In genomic region chr7:109616034-109616979, GRCm38 (mm10) we compare ENCODE assay signal across 7 mouse cellular contexts.
A peak's percentile ranks its signal among the peaks of the same experiment; 100 is the strongest.
DNase-seq lines count a peak whose midpoint lies in the region; ATAC-seq and TF ChIP-seq lines count a peak whose summit lies in the region.

No protein-coding gene starts in this region.

- peak overlapping the region; percentile 36 for H3K9ac ChIP-seq in embryonic facial prominence, embryonic 14.5 days (ENCODE audit: low read depth, low read length)
- peak overlapping the region; percentile 72 for H3K9ac ChIP-seq in heart, adult 2 months (ENCODE audit: low read depth, low read length)
- H3K9ac ChIP-seq in midbrain, embryonic 11.5 days (ENCODE audit: low read length): peak overlapping the region; percentile 62

- WGBS in embryonic facial prominence, embryonic 14.5 days: 3% methylated on average over 25 of the region's 25 CpGs
- WGBS in heart, adult 2 months: 3% methylated on average over 25 of the region's 25 CpGs
- 4% methylated on average over 25 of the region's 25 CpGs for WGBS in limb, embryonic 10.5 days
- 1% methylated on average over 25 of the region's 25 CpGs for WGBS in midbrain, embryonic 11.5 days
- WGBS in small intestine, adult 2 months: 3% methylated on average over 25 of the region's 25 CpGs

- peak overlapping the region; percentile 91 for H3K27ac ChIP-seq in brown adipose tissue, adult 24 weeks (replicated peaks; ENCODE audit: low read depth, low read length)
- peak overlapping the region; percentile 88 for H3K27ac ChIP-seq in embryonic facial prominence, embryonic 14.5 days (replicated peaks; ENCODE audit: low read depth, low read length)
- peak overlapping the region; percentile 97 for H3K27ac ChIP-seq in heart, adult 2 months
- H3K27ac ChIP-seq in limb, embryonic 10.5 days: peak overlapping the region; percentile 78
- H3K27ac ChIP-seq in midbrain, embryonic 11.5 days (ENCODE audit: low read depth, low read length): peak overlapping the region; percentile 84
- H3K27ac ChIP-seq in small intestine, adult 2 months (ENCODE audit: insufficient read depth, low read depth, low read length): peak overlapping the region; percentile 77

- H3K27me3 ChIP-seq in embryonic facial prominence, embryonic 14.5 days (replicated peaks; ENCODE audit: control insufficient read depth, insufficient read depth, low read length): no peaks in the 10 kb centered on the region
- H3K27me3 ChIP-seq in heart, adult 2 months (ENCODE audit: control insufficient read depth, insufficient read depth, low read length): no peaks in the 10 kb centered on the region
- no peaks in the 10 kb centered on the region for H3K27me3 ChIP-seq in limb, embryonic 10.5 days (ENCODE audit: low read depth, poor library complexity, severe bottlenecking)
- no peaks in the 10 kb centered on the region for H3K27me3 ChIP-seq in midbrain, embryonic 11.5 days (ENCODE audit: control insufficient read depth, insufficient read depth, low read length)
- H3K27me3 ChIP-seq in small intestine, adult 2 months (ENCODE audit: control insufficient read depth, insufficient read depth, low read length): no peaks in the 10 kb centered on the region

- no peaks in the 10 kb centered on the region for H3K9me3 ChIP-seq in embryonic facial prominence, embryonic 14.5 days (ENCODE audit: control insufficient read depth, low read length)
- H3K9me3 ChIP-seq in limb, embryonic 10.5 days (replicated peaks): no peaks in the 10 kb centered on the region
- H3K9me3 ChIP-seq in midbrain, embryonic 11.5 days (ENCODE audit: control insufficient read depth, low read length): no peaks in the 10 kb centered on the region

- TF ChIP-seq EP300 in heart, adult 2 months (IDR thresholded peaks at IDR 0.05; ENCODE audit: insufficient read depth, low read depth, low read length): 0 out of 2 replicates have a peak, but pooled peaks have one; percentile 52

- H3K4me2 ChIP-seq in embryonic facial prominence, embryonic 14.5 days (ENCODE audit: low read depth, low read length): peak overlapping the region; percentile 48
- peak overlapping the region; percentile 59 for H3K4me2 ChIP-seq in midbrain, embryonic 11.5 days

- TF ChIP-seq POLR2A in heart, adult 2 months (IDR thresholded peaks at IDR 0.05; ENCODE audit: insufficient read depth, low read depth, low read length): peak; percentile 74
- TF ChIP-seq POLR2A in small intestine, adult 2 months (IDR thresholded peaks at IDR 0.05; ENCODE audit: low read depth, low read length): peak; percentile 8; the same call in 1 of the 2 replicates

- H3K36me3 ChIP-seq in embryonic facial prominence, embryonic 14.5 days (ENCODE audit: control insufficient read depth, insufficient read depth, low read length): no peaks in the 10 kb centered on the region
- peaks cover 29% of the 10 kb centered on the region for H3K36me3 ChIP-seq in heart, adult 2 months (ENCODE audit: control insufficient read depth, insufficient read depth, low read length)
- H3K36me3 ChIP-seq in limb, embryonic 10.5 days: peaks cover 25% of the 10 kb centered on the region
- no peaks in the 10 kb centered on the region for H3K36me3 ChIP-seq in midbrain, embryonic 11.5 days (ENCODE audit: control insufficient read depth, insufficient read depth, low read length)
- no peaks in the 10 kb centered on the region for H3K36me3 ChIP-seq in small intestine, adult 2 months (ENCODE audit: control insufficient read depth, insufficient read depth, low read length)

- ATAC-seq in embryonic facial prominence, embryonic 14.5 days (ENCODE audit: low read depth): peak; percentile 94
- ATAC-seq in midbrain, embryonic 11.5 days (ENCODE audit: low FRiP score): peak; percentile 98

- no peak for TF ChIP-seq CTCF in heart, adult 2 months (IDR thresholded peaks at IDR 0.05)
- no peak for TF ChIP-seq CTCF in small intestine, adult 2 months (IDR thresholded peaks at IDR 0.05; ENCODE audit: extremely low read depth, insufficient read length, insufficient replicate concordance, low read depth, low read length)

- peak; percentile 96 for DNase-seq in embryonic facial prominence, embryonic 14.5 days (ENCODE audit: low spot score)
- peak; percentile 80 to 87 for DNase-seq in heart, adult 2 months
- peak; percentile 78 for DNase-seq in kidney, adult 18-20 months
- DNase-seq in limb, embryonic 10.5 days (ENCODE audit: low spot score): peak; percentile 85
- DNase-seq in midbrain, embryonic 11.5 days (ENCODE audit: low spot score, missing footprints): peak; percentile 99

- peak overlapping the region; percentile 65 for H3K4me3 ChIP-seq in brown adipose tissue, adult 24 weeks (ENCODE audit: insufficient read depth, low read depth, low read length)
- peak overlapping the region; percentile 33 for H3K4me3 ChIP-seq in embryonic facial prominence, embryonic 14.5 days (ENCODE audit: low read depth, low read length)
- peak overlapping the region; percentile 82 for H3K4me3 ChIP-seq in heart, adult 2 months
- H3K4me3 ChIP-seq in limb, embryonic 10.5 days: peak overlapping the region; percentile 40
- peak overlapping the region; percentile 37 for H3K4me3 ChIP-seq in midbrain, embryonic 11.5 days (ENCODE audit: low read depth, low read length)
- H3K4me3 ChIP-seq in small intestine, adult 2 months (ENCODE audit: low read depth, low read length): peak overlapping the region; percentile 66

- H3K79me2 ChIP-seq in heart, adult 2 months (replicated peaks; ENCODE audit: control insufficient read depth, insufficient read depth, low read length): peaks cover 1% of the 10 kb centered on the region; the same call in 1 of the 2 replicates

- intact Hi-C loops in heart, adult 2 months (cut with DNase I): loop anchor here (10.0 kb wide), 1 partner anchor 172 kb away; no protein-coding TSS in a partner anchor

- H3K4me1 ChIP-seq in brown adipose tissue, adult 24 weeks (ENCODE audit: control insufficient read depth, insufficient read depth, insufficient read length, low read length): peaks cover 21% of the 10 kb centered on the region
- H3K4me1 ChIP-seq in embryonic facial prominence, embryonic 14.5 days (ENCODE audit: control insufficient read depth, insufficient read depth, low read length): peaks cover 50% of the 10 kb centered on the region
- peaks cover 17% of the 10 kb centered on the region for H3K4me1 ChIP-seq in heart, adult 2 months (ENCODE audit: control insufficient read depth, insufficient read depth, low read length)
- H3K4me1 ChIP-seq in limb, embryonic 10.5 days: peaks cover 40% of the 10 kb centered on the region
- peaks cover 44% of the 10 kb centered on the region for H3K4me1 ChIP-seq in midbrain, embryonic 11.5 days (ENCODE audit: control insufficient read depth, insufficient read depth, low read length)
- peaks cover 18% of the 10 kb centered on the region; the same call in 1 of the 2 replicates for H3K4me1 ChIP-seq in small intestine, adult 2 months (ENCODE audit: control insufficient read depth, insufficient read depth, insufficient read length, low read length)

Comparison
In these comparisons a context has a peak if more than half of its experiments do, and no peak if none do; other contexts are left out.
1. Peak in every context shown above with its lines: DNase-seq, ATAC-seq, H3K4me3 ChIP-seq and H3K27ac ChIP-seq.